Mouse (Mus musculus): ENCODE measurements at regions not wholly inside any gene's neighbourhood (a gene's known extent, or its start where the extent isn't known, plus 50 kb on each side); places are given as distances from the start of the nearest gene placed in this dataset.

- TF ChIP-seq RCOR1 (IDR thresholded peaks at IDR 0.05; ENCODE audit: low read depth, low read length) (no peak), MAFK (IDR thresholded peaks at IDR 0.05; ENCODE audit: borderline replicate concordance, low read depth, low read length) (no peak)
These were observed 131.4 kb upstream of the Arg1 start for GRCm38 (mm10) chr10:25058694-25059093.
